Mouse (Mus musculus) forebrain, embryonic 11.5 days (tissue): ENCODE results near the gene Cdip1. TPM values are rescaled to one million over a fixed set of nuclear protein-coding genes. Genes with fewer than 3 reads are reported as not detected.
"Not testable (repeated sequence)": the region's sequence is repeated elsewhere in the genome, so short reads cannot be mapped to it uniquely, and the experiment has no call there.

Source experiments
- ATAC-seq: fragments of 200-750 bp; cut with Nextera tagmentation; replicated peaks from 2 replicates; pipeline ENCODE4 v1.8.0; 2017; ENCODE audit warnings: moderate TSS enrichment; ENCODE audit not compliant: low FRiP score
- DNase-seq: peaks from one replicate; pipeline ENCODE4 v3.0.0-alpha.2; 2017; ENCODE audit warnings: low spot score
- H3K27ac ChIP-seq: fragments of 300-500 bp; sonication (generic); 2 replicates; pipeline ENCODE4 v1.5.1; 2014; ENCODE audit warnings: low read depth, low read length
- H3K27me3 ChIP-seq: fragments of 300-500 bp; sonication (generic); 2 replicates; pipeline ENCODE4 v1.6.1; 2014; ENCODE audit warnings: mild to moderate bottlenecking, low read length, mixed read lengths; ENCODE audit not compliant: control insufficient read depth, insufficient read depth
- H3K36me3 ChIP-seq: fragments of 300-500 bp; sonication (generic); 2 replicates; pipeline ENCODE4 v1.6.1; 2014; ENCODE audit warnings: mild to moderate bottlenecking, low read length, moderate library complexity, mixed read lengths; ENCODE audit not compliant: control insufficient read depth, insufficient read depth
- H3K4me1 ChIP-seq: fragments of 300-500 bp; sonication (generic); replicated peaks from 2 replicates; pipeline ENCODE4 v1.6.1; 2014; ENCODE audit warnings: low read length, mixed read lengths; ENCODE audit not compliant: control insufficient read depth, insufficient read depth
- H3K4me2 ChIP-seq: fragments of 300-500 bp; sonication (generic); 2 replicates; pipeline ENCODE4 v1.6.1; 2014; ENCODE audit warnings: low read depth, mild to moderate bottlenecking, low read length, moderate library complexity, mixed read lengths; ENCODE audit not compliant: severe bottlenecking
- H3K4me3 ChIP-seq: fragments of 300-500 bp; sonication (generic); 2 replicates; pipeline ENCODE4 v1.5.1; 2014; ENCODE audit warnings: low read depth, low read length
- H3K9ac ChIP-seq: fragments of 300-500 bp; sonication (generic); 2 replicates; pipeline ENCODE4 v1.6.1; 2014; ENCODE audit warnings: low read length
- H3K9me3 ChIP-seq: fragments of 300-500 bp; sonication (generic); 2 replicates; pipeline ENCODE4 v1.6.1; 2016; ENCODE audit warnings: low read length, mixed read lengths; ENCODE audit not compliant: control insufficient read depth
- WGBS: fragments of 180-500 bp; shearing (Covaris S2); extraction: QIAGEN DNeasy Blood & Tissue Kit; methylation state at CpG from one replicate; pipeline ENCODE4 v1.1.7; 2014; 5-methylcytosine and 5-hydroxymethylcytosine counted together
- polyA plus RNA-seq: library from polyadenylated mRNA; unstranded; fragments of >200 nt; fragmentation: Nextera tagmentation; extraction: Ambion mirVana; gene quantifications from 2 replicates; pipeline ENCODE4 v1.2.1, GENCODE M21; 2014

Cdip1 gene
- polyA plus RNA-seq, 1 experiment from 2014 or later, result 109 TPM

- not testable (repeated sequence) for H3K4me2 ChIP-seq, ATAC-seq, H3K36me3 ChIP-seq, H3K9me3 ChIP-seq, H3K9ac ChIP-seq, DNase-seq, H3K4me1 ChIP-seq, H3K27ac ChIP-seq, H3K27me3 ChIP-seq, H3K4me3 ChIP-seq
- WGBS, result 82% methylated on average over 5 of the region's 5 CpGs
These were observed 34.4 kb upstream of the Cdip1 start for GRCm38 (mm10) chr16:4824466-4824865.

DNA sequence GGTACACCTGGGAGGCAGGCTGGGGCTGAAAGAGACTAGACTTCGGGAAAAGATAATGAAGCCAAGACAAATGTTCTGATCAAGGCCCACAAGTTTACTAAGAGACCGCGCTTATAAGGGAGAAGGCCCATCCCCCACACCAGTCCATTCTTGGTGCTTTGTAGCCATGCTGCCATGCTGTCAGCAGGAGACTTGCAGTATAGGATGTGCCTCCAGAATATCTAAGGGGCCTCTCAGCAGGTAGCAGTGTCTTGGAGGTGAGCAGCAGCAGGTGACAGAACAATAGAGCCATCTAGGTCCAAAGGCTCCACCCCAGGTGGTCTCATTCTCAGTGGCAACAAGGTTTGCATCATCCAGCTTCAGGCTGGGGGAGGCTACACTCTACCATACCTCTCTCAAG is 28.3 kb upstream of the Cdip1 start:
- DNase-seq (no peak), ATAC-seq (no peak)
- no peak overlapping the region for H3K9ac ChIP-seq
- H3K4me1 ChIP-seq, result no peaks in the 10 kb centered on the region
- H3K36me3 ChIP-seq, result no peaks in the 10 kb centered on the region
- H3K4me2 ChIP-seq, result no peak overlapping the region
- no peaks in the 10 kb centered on the region; the same call in 1 of the 2 replicates for H3K9me3 ChIP-seq
- no peak overlapping the region for H3K4me3 ChIP-seq
- 88% methylated on average over 3 of the region's 3 CpGs for WGBS
- no peak overlapping the region for H3K27ac ChIP-seq
- no peaks in the 10 kb centered on the region for H3K27me3 ChIP-seq

DNA sequence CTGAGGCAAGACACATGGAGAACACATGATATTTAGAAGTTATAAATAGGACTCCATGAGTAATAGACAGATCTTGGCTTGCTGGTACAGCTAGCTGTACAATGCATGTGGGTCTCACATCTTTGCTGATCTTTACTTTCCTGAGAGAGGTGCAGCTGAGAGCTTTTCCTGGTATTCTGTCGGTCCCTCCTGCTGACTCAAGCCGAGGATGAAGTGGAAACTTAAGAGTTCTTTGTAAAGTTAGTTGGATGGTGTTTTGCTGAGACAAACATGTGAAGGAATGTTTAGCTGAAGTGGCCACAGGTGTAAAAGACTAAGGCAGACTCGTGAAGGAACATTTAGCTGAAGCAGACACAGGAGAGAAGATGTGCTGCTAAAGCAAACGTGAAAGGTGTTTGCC is 6.5 kb upstream of the Cdip1 start:
- Histone ChIP-seq H3K4me1 (no peaks in the 10 kb centered on the region), H3K4me2 (no peak overlapping the region), H3K9me3 (no peaks in the 10 kb centered on the region), H3K9ac (no peak overlapping the region), H3K27ac (no peak overlapping the region), H3K27me3 (no peaks in the 10 kb centered on the region), H3K4me3 (no peak overlapping the region), H3K36me3 (no peaks in the 10 kb centered on the region)
- DNase-seq (no peak), ATAC-seq (no peak)
- WGBS, result 85% methylated on average over 4 of the region's 4 CpGs

GRCm38 (mm10) chr16:4791332-4791731 is 1.2 kb upstream of the Cdip1 start:
- no peak for ATAC-seq
- no peak for DNase-seq
- Histone ChIP-seq H3K9me3 (no peaks in the 10 kb centered on the region), H3K4me2 (no peak overlapping the region), H3K4me3 (no peak overlapping the region), H3K27me3 (no peaks in the 10 kb centered on the region), H3K4me1 (no peaks in the 10 kb centered on the region; the same call in 1 of the 2 replicates), H3K36me3 (no peaks in the 10 kb centered on the region), H3K9ac (no peak overlapping the region), H3K27ac (no peak overlapping the region)
- 71% methylated on average over 2 of the region's 2 CpGs for WGBS

GRCm38 (mm10) chr16:4789311-4789768 is 752 bp downstream of the Cdip1 start:
- ATAC-seq, result peak; percentile 64
- no peak for DNase-seq
- under 1% methylated on average over 29 of the region's 29 CpGs for WGBS
- Histone ChIP-seq H3K36me3 (no peaks in the 10 kb centered on the region), H3K4me2 (peak overlapping the region; percentile 87), H3K4me3 (peak overlapping the region; percentile 57), H3K27me3 (no peaks in the 10 kb centered on the region), H3K9ac (peak overlapping the region; percentile 86), H3K9me3 (no peaks in the 10 kb centered on the region), H3K27ac (no peak overlapping the region), H3K4me1 (no peaks in the 10 kb centered on the region; the same call in 1 of the 2 replicates)

DNA sequence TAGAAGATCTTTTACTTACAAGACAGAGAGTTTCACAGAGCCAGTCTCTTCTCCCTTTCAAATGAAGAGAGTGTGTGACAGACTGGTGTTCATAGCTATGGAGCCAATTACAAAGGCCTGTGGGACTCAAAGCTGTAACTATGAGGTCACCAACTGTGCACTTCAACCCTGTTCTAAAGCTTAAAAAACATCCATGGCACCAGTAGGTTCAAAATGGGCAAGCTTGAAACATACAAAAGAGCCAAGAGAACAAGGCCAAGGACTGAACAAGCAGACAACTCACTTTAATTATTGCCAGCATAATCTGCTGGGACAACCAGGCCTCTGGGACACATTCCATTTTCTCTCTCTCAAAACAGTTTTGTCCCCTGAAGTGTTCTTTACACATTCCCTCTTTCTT is 1.9 kb downstream of the Cdip1 start:
- no peak for ATAC-seq
- no peak overlapping the region for H3K4me3 ChIP-seq

GRCm38 (mm10) chr16:4785706-4786105 is 4.4 kb downstream of the Cdip1 start:
- WGBS, result 66% methylated on average over 4 of the region's 4 CpGs
- Histone ChIP-seq H3K4me2 (no peak overlapping the region), H3K27ac (no peak overlapping the region), H3K27me3 (no peaks in the 10 kb centered on the region), H3K4me1 (no peaks in the 10 kb centered on the region; the same call in 1 of the 2 replicates), H3K9ac (no peak overlapping the region), H3K9me3 (no peaks in the 10 kb centered on the region), H3K36me3 (no peaks in the 10 kb centered on the region; the same call in 1 of the 2 replicates), H3K4me3 (no peak overlapping the region)
- DNase-seq (no peak), ATAC-seq (no peak)

More for the DNA sequence above, 1.9 kb downstream of the Cdip1 start:
- H3K4me2 ChIP-seq, result peak overlapping the region; percentile 87; the same call in 1 of the 2 replicates
- no peak overlapping the region for H3K27ac ChIP-seq
- no peak for DNase-seq
- no peak overlapping the region for H3K9ac ChIP-seq
- no peaks in the 10 kb centered on the region; the same call in 1 of the 2 replicates for H3K36me3 ChIP-seq
- H3K4me1 ChIP-seq, result no peaks in the 10 kb centered on the region; the same call in 1 of the 2 replicates
- H3K9me3 ChIP-seq, result no peaks in the 10 kb centered on the region
- no peaks in the 10 kb centered on the region for H3K27me3 ChIP-seq

- H3K4me1 ChIP-seq, result no peaks in the 10 kb centered on the region
- H3K36me3 ChIP-seq, result no peaks in the 10 kb centered on the region; the same call in 1 of the 2 replicates
- DNase-seq (no peak), ATAC-seq (no peak)
- H3K9me3 ChIP-seq, result no peaks in the 10 kb centered on the region
- H3K9ac ChIP-seq, result no peak overlapping the region
- H3K27me3 ChIP-seq, result no peaks in the 10 kb centered on the region
- H3K27ac ChIP-seq, result no peak overlapping the region
- H3K4me2 ChIP-seq, result no peak overlapping the region
- H3K4me3 ChIP-seq, result no peak overlapping the region
These were observed 7.6 kb downstream of the Cdip1 start for GRCm38 (mm10) chr16:4782515-4782914.

- Histone ChIP-seq H3K4me1 (no peaks in the 10 kb centered on the region), H3K4me3 (no peak overlapping the region), H3K27me3 (no peaks in the 10 kb centered on the region), H3K36me3 (no peaks in the 10 kb centered on the region; the same call in 1 of the 2 replicates), H3K27ac (no peak overlapping the region), H3K4me2 (no peak overlapping the region), H3K9ac (no peak overlapping the region), H3K9me3 (no peaks in the 10 kb centered on the region)
- DNase-seq (no peak), ATAC-seq (no peak)
- WGBS, result 91% methylated on average over 5 of the region's 5 CpGs
These were observed 8.4 kb downstream of the Cdip1 start for GRCm38 (mm10) chr16:4781524-4782196.
